Mouse (Mus musculus): Measurements from ENCODE around the gene Snx19.

DNA sequence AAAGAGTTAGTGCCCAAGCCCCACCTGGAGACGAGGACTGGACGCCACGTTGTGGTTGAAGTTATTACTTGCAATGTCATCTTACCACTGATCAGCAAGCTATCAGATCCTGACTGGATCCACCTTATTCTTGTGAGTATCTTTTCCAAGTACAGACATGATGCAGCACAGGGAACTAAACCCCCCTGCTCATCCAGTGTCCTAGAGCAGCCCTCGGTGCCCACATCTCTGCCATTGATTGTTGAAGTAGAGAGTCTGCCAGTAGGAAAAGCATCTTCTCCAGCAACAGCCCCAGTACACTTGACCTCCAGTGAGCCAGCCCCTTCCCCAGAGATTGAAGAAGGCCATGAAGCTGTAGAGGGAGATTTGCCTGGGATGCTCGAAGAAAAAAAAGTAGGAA, 1.3 kb downstream of the Snx19 start:
- no peak for TF ChIP-seq MAX (IDR thresholded peaks at IDR 0.05; ENCODE audit: low read length)
- no peak for TF ChIP-seq CTCF (IDR thresholded peaks at IDR 0.05 in 2 of 3, conservative IDR thresholded peaks at IDR 0.05 in 1 of 3; ENCODE audit: control insufficient read depth in 1 of 3, insufficient read depth in 1 of 3, low read depth in 2 of 3, low read length in 3 of 3, poor library complexity in 1 of 3, severe bottlenecking in 1 of 3)
- TF ChIP-seq KAT2A (conservative IDR thresholded peaks at IDR 0.05; ENCODE audit: low read depth, low read length): no peak
- no peak for TF ChIP-seq USF1 (IDR thresholded peaks at IDR 0.05; ENCODE audit: low read depth, low read length)
- TF ChIP-seq TCF12 (IDR thresholded peaks at IDR 0.05; ENCODE audit: low read depth, low read length): no peak
- no peak for TF ChIP-seq POLR2A (IDR thresholded peaks at IDR 0.05; ENCODE audit: control insufficient read depth in 1 of 2, insufficient read depth in 1 of 2, low read depth in 1 of 2, low read length in 2 of 2, poor library complexity in 1 of 2)
- no peak for TF ChIP-seq CHD1 (IDR thresholded peaks at IDR 0.05; ENCODE audit: low read depth, low read length)

Measured in MEL (cell line).